Mouse (Mus musculus) CH12.LX (cell line): ENCODE results near the gene Ism2.

Experiments
- MAX ChIP-seq: IDR thresholded peaks from 2 replicates; pipeline ENCODE4 v1.6.1; 2011; ENCODE audit warnings: low read length, improper control_type of control experiment
- NELFE ChIP-seq: IDR thresholded peaks from 2 replicates; pipeline ENCODE4 v1.6.1; 2011; ENCODE audit warnings: low read depth, low read length, improper control_type of control experiment
- RCOR1 ChIP-seq: conservative IDR thresholded peaks from 2 replicates; pipeline ENCODE4 v1.6.1; 2012; ENCODE audit warnings: low read depth, mild to moderate bottlenecking, inconsistent platforms, low read length, improper control_type of control experiment

DNA sequence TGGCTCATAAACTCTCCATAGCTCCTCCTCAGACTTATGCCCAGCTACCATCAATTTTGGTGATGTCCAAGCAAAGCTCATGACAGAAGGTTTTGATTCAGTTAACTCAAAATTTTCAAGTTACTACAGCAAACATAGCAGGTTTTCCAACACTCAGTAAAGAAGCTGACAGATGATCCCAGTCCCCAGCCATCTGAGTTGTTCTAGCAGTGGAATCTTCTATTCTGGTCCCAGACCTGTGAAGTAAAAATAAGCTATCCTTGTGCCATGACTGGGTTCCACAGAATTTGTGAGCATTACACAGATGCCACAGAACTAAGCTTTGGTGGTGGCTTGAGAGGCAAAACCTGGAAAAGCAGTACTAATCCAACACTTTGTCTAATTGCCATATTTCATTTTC lies 34.3 kb upstream of the Ism2 start:
- TF ChIP-seq NELFE: no peak
- TF ChIP-seq MAX: no peak
- TF ChIP-seq RCOR1: no peak
